Mouse (Mus musculus) common myeloid progenitor, adult 5-6 weeks (primary cell): Measurements from ENCODE around the gene Slco3a1. TPM values are rescaled to one million over a fixed set of nuclear protein-coding genes. Genes with fewer than 3 reads are reported as not detected.

Experiments
- ATAC-seq: replicated peaks from 2 replicates; pipeline ENCODE4 v1.8.0; 2016; ENCODE audit warnings: low read depth, mild to moderate bottlenecking, moderate TSS enrichment, inconsistent platforms; ENCODE audit not compliant: poor library complexity, severe bottlenecking
- total RNA-seq: library from RNA; stranded (forward); fragments of 200-1000, 187-1606 nt; gene quantifications from 2 replicates; pipeline ENCODE4 v1.2.3, GENCODE M21; 2017

Slco3a1 gene
- total RNA-seq, 1 experiment from 2014 or later = 36.4 TPM

- no peak for ATAC-seq
Measured at GRCm38 (mm10) chr7:74493775-74494174, 60.8 kb downstream of the Slco3a1 start.

DNA sequence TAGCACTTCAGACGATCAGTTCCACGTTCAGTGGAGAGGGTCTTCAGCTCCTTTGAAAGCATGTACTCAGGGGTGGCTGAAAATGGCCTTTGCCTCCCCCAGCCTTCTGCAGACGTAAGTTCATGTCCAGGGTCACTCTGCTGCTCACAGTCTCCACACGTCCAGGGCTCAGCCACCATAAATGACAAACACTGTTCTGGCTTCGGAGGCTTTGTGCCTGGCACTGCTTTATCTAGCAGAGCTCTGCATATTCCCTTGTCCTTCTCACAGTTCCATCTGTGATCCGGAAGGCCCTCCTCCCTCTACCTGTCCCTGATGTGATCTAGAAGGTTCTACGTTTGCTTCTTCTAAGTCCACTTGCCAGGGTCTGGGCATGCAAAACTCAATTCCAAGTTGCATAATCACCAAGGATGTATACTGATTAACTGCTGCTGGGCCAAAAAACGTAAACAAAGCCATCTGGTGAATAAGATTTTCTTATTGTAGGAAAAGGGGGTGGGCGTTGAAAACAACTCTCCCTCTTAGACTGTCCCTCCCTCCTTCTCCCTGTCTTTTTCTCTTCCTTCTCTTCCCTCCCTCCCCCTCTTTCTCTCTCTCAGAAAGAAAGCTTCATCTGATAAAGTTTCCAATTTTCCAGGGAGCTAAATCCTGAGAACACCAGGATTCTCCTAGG, 62.8 kb downstream of the Slco3a1 start:
- ATAC-seq = no peak

DNA sequence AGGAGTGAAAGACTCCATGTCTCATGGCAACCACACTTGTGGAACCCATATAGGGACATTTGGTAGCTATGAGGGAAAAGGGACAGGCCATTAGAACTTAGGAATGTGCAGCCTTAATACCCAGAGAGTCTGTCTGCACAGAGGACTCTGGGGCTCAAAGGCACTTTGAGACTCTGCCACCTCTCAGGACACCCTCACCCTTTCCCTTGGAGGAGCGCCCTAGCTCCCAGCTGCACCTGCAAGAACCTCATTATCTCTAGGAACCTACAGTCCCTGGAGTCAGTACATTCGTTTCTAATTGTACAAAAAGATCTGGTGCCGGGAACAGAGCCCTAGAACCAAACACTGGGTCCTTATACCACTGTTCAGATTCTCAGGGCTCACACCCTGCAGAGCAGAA, 66.4 kb downstream of the Slco3a1 start:
- no peak for ATAC-seq

- ATAC-seq = no peak
Measured at GRCm38 (mm10) chr7:74487727-74488126, 66.9 kb downstream of the Slco3a1 start.

GRCm38 (mm10) chr7:74486083-74486482, 68.5 kb downstream of the Slco3a1 start:
- ATAC-seq = peak; percentile 42

- peak; percentile 57; the same call in 1 of the 2 replicates for ATAC-seq
Measured at GRCm38 (mm10) chr7:74485669-74486068, 68.9 kb downstream of the Slco3a1 start.

DNA sequence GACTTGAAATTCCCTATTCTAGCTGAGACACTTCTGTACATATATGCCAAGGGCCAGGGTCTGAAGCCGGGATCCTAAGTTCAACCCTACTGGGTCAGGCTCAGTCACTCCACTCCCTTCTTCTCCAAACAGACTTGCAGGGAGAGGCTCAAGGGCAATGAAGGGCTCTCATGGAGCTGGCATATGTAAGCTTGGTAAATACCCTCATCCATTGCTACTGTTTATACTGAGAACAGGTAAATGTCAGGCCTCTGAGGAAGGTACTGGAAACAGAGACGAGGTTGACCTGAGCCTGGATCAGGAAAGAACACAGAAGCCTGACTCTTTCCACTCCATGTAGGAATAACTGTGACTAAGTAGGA, 70.6 kb downstream of the Slco3a1 start:
- ATAC-seq = no peak

DNA sequence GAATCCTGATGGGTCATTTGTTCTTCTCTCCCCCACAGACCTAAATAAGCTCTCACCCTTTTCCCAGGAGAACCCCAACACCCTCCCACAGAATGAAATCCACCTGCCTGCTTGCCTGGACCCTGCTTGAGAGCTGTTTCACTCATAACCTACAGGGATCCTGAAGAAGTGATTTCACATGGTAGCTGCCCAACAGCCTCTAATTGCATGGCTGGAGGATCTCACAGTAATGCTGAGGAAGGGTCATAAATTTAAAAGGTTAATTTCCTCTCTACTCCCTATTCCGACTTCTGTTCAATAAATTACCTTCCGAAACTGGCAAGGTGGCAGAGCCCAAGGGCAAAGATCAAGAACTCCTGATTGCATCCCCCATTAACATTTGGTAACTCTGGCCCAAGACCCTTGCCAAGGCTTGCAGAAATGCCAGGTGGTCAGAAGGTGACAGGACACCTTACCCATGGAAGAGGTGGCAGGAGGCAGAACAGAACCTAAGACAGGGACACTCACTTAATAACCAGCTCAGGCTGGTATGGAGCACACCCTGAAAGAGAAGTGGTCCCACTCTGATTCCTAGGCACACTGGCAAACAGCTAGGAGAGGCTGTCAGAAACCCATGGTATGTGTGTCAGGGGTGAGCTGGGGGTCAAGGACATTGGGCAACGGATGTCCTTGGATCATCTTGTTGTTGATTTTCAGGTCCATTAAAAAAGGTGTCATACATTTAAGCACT, 71.1 kb downstream of the Slco3a1 start:
- ATAC-seq = no peak

- peak; percentile 45 for ATAC-seq
Measured at GRCm38 (mm10) chr7:74471740-74472139, 82.8 kb downstream of the Slco3a1 start.

DNA sequence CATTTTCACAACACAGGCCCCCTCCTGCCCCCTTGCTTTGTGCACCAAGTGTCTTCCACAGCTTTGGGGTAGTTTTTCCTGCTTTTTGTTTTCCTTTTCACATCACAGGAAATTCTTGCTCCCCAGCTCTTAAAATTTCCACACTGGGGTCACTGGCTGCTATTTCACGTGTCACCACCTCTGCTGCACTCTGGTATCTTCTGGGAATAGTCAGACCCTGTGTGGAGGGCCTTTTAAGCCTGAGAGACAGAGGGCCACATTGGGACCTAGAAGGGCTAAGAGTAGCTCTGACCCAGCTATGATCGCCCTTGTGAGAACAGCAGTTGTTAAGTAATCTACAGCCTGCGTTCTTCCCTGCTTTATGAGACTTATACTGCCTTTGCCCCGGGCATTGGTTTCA, 87.7 kb downstream of the Slco3a1 start:
- ATAC-seq = no peak

DNA sequence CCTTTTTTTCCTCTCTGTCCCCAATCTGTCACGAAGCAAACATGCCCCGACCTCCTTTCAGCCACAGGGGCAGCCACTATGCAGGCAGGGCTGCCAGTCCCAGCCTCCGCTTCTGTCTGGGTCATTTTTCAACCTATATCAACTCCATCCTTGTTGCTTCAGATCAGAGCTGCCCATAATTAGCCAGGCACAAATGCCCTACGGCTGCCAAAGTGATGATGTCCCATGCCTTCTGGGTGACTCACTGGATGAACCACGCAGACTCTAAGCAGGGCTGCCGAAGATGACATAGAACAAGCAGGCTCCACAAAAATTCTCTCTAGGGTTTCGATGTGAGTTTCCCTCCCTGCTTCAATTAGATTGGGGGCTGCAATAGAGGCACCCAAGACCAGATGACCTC, 89.9 kb downstream of the Slco3a1 start:
- ATAC-seq = no peak

GRCm38 (mm10) chr7:74462451-74462850, 92.1 kb downstream of the Slco3a1 start:
- no peak for ATAC-seq

GRCm38 (mm10) chr7:74461736-74462135, 92.8 kb downstream of the Slco3a1 start:
- ATAC-seq = no peak

DNA sequence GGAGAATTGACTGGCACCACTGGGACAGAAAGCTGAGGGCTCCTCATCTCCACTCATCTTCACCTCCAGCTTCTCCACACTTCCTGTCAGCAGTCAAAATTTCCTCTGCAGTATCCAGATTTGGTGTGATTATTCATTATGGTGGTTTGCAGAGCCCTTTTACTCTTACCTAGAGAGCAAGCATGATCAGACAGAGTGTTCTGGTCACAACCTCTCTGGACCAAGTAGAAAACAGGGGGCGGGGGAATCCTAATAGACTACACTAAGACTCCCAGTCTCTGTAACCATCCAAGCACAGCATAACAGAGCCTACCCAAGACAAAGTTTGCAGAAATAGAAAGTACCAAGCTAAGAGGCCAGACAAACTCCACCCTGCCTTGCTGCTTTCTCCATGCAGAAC, 93.4 kb downstream of the Slco3a1 start:
- no peak for ATAC-seq

GRCm38 (mm10) chr7:74459812-74460211, 94.8 kb downstream of the Slco3a1 start:
- no peak for ATAC-seq

DNA sequence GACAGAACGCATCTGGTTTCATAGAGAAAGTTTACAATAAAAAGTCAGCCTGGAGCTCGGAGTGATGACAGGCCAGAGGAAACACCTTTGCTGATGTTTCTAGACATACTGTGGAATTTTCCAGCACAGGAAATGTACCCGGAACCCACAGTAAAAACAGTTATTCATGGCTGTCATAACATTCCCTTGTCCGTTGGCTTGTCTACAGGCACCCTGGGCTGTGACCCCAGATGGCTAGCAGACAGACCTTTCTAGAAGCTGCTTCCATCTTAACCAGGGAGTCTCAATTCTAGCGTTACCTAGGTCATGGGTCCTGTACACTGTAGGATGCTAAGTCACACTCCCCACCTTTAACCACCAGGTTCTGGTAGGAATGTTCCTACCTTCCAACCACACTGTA, 95.3 kb downstream of the Slco3a1 start:
- ATAC-seq = peak; percentile 31

DNA sequence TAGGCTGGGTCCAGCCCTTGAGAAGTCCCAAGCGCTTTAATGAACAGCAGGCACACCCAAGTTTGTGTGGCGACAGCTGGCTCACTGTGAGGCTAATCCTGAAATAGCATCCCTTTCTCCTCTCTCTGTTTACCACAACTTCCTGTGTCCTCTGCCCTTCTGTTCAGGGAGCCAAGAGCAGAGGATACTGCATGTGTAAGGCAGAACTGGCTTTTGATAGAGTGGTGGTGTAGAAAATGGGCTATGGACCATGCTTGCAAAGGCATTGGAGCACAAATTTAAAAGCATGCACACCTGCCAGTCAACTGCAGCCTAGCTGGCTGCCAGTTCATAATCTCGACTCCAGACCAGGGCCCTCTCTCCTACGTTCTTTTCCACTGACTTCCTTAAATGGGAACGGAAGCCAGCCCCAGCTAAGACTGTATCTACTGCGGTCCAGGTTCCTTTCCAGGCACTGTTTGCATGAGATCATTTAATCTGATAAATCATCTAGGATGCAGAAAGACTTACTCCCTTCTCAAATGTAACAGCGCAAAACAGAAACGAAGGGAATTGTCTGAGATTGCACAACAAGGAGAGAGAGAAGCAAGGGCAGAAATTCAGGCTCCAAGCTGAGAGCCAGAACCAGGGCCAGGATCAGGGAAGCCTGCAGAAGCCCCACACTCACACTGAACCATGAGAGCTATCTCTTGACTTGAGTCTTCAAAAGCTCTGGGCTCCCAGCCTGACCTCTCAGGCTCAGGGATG, 95.9 kb downstream of the Slco3a1 start:
- peak; percentile 62 for ATAC-seq

- no peak for ATAC-seq
Measured at GRCm38 (mm10) chr7:74457347-74457975, 97.1 kb downstream of the Slco3a1 start.

- ATAC-seq = no peak
Measured at GRCm38 (mm10) chr7:74456781-74457180, 97.8 kb downstream of the Slco3a1 start.

- ATAC-seq = no peak
Measured at GRCm38 (mm10) chr7:74451047-74451446, 103.5 kb downstream of the Slco3a1 start.

- ATAC-seq = 0 out of 2 replicates have a peak, but pooled peaks have one; percentile 32
Measured at GRCm38 (mm10) chr7:74449802-74450201, 104.8 kb downstream of the Slco3a1 start.
